Mouse (Mus musculus) C3H10T1/2 (cell line): ENCODE data around the gene Olfr194. TPM values are rescaled to one million over a fixed set of nuclear protein-coding genes. Genes with fewer than 3 reads are reported as not detected.

Experiments used
- polyA plus RNA-seq, 2 experiments: library from polyadenylated mRNA; unstranded; fragments of >200 nt; fragmentation: generic; extraction: Trizol; gene quantifications; one replicate each; pipeline ENCODE4 v1.2.1; 2012; ENCODE audit warnings: missing spikeins in 2 of 2

Olfr194 gene
- not detected for polyA plus RNA-seq

GRCm38 (mm10) chr16:59120969-59121368, at the start of gene Olfr194:
TSS of gene Olfr194 (minus strand) at chr16:59121069.

GRCm38 (mm10) chr16:59170354-59170753, 49.5 kb upstream of the Olfr194 start, which contains the start of gene Olfr196:
TSS of gene Olfr196 (minus strand) at chr16:59170454.

GRCm38 (mm10) chr16:59146746-59147145, 25.9 kb upstream of the Olfr194 start, which contains the start of gene Olfr195:
TSS of gene Olfr195 (plus strand) at chr16:59147046.

DNA sequence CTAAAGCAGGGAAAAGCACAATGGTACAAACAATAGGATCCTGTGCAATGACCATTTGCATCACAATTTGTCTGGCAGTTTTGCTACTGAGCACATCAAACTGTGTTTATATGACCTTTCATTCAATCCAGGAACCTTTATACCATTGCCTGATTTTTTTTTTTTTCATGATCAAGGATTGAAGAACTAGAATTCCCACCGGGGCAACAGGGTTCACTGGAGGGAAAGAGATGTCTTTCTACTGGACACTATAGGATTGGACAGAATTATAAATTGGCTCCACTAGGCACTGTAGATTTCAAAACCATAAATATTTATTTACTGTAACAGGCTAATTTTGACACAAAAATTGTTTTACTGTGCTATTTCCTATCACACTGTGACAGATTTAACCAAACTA, 9.1 kb downstream of the Olfr194 start, which contains the start of gene Olfr193:
TSS of gene Olfr193 (minus strand) at position 101 of the 400 bp plus-strand sequence.

DNA sequence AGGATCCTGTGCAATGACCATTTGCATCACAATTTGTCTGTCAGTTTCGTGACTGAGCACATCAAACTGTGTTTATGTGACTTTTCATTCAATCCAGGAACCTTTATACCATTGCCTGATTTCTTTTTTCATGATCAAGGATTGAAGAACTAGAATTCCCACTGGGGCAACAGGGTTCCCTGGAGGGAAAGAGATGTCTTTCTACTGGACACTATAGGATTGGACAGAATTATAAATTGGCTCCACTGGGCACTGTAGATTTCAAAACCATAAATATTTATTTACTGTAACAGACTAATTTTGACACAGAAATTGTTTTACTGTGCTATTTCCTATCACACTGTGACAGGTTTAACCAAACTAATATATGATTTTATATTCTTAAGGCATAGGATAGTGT, 31.1 kb downstream of the Olfr194 start, which contains the start of gene Olfr191:
TSS of gene Olfr191 (minus strand) at position 101 of the 400 bp plus-strand sequence.

GRCm38 (mm10) chr16:59077905-59078304, 43.0 kb downstream of the Olfr194 start, which contains the start of gene Olfr190:
TSS of gene Olfr190 (minus strand) at chr16:59078005.

Other genes starting within 250 kb of the Olfr194 start
- gene Olfr177, start 246.3 kb downstream of the Olfr194 start, polyA plus RNA-seq, result not detected
- not detected for gene Olfr178, start 229.0 kb downstream of the Olfr194 start, polyA plus RNA-seq
- not detected for gene Olfr181, start 192.3 kb downstream of the Olfr194 start, polyA plus RNA-seq
- not detected for gene Olfr180, start 191.7 kb downstream of the Olfr194 start, polyA plus RNA-seq
- gene Olfr183, start 125.7 kb downstream of the Olfr194 start, polyA plus RNA-seq, result not detected
- gene Olfr186, start 90.8 kb downstream of the Olfr194 start, polyA plus RNA-seq, result not detected
- gene Olfr187, start 81.3 kb downstream of the Olfr194 start, polyA plus RNA-seq, result not detected
- gene Olfr190, start 43.1 kb downstream of the Olfr194 start, polyA plus RNA-seq, result not detected
- gene Olfr191, start 31.2 kb downstream of the Olfr194 start, polyA plus RNA-seq, result not detected
- not detected for gene Olfr193, start 9.2 kb downstream of the Olfr194 start, polyA plus RNA-seq
- gene Olfr195, start 26.0 kb upstream of the Olfr194 start, polyA plus RNA-seq, result not detected
- not detected for gene Olfr196, start 49.4 kb upstream of the Olfr194 start, polyA plus RNA-seq
- gene Olfr198, start 82.5 kb upstream of the Olfr194 start, polyA plus RNA-seq, result not detected
- gene Olfr199, start 98.7 kb upstream of the Olfr194 start, polyA plus RNA-seq, result not detected
- not detected for gene Olfr201, start 151.6 kb upstream of the Olfr194 start, polyA plus RNA-seq
- not detected for gene Olfr202, start 165.7 kb upstream of the Olfr194 start, polyA plus RNA-seq
- not detected for gene Olfr203, start 177.8 kb upstream of the Olfr194 start, polyA plus RNA-seq
- gene Olfr204, start 197.2 kb upstream of the Olfr194 start, polyA plus RNA-seq, result not detected
- gene Olfr205, start 210.1 kb upstream of the Olfr194 start, polyA plus RNA-seq, result not detected
- gene Olfr206, start 228.2 kb upstream of the Olfr194 start, polyA plus RNA-seq, result not detected
- not detected for gene Olfr209, start 242.9 kb upstream of the Olfr194 start, polyA plus RNA-seq